Mouse (Mus musculus) ES-E14 (cell line): ENCODE measurements at regions not wholly inside any gene's neighbourhood (a gene's known extent, or its start where the extent isn't known, plus 50 kb on each side); places are given as distances from the start of the nearest gene placed in this dataset.
A peak's percentile ranks its signal among the peaks of the same experiment; 100 is the strongest.

Source experiments
- DNase-seq: peaks from one replicate; pipeline ENCODE4 v3.0.0-alpha.2; 2013; ENCODE audit warnings: low read depth, low spot score
- H3K27ac ChIP-seq: 2 replicates; pipeline ENCODE4 v1.5.1; 2012; ENCODE audit warnings: low read depth, mild to moderate bottlenecking, low read length, moderate library complexity, mixed read lengths; ENCODE audit not compliant: poor library complexity, insufficient read depth, severe bottlenecking
- H3K36me3 ChIP-seq: 2 replicates; pipeline ENCODE4 v1.6.1; 2012; ENCODE audit warnings: mild to moderate bottlenecking, low read length, moderate library complexity, mixed read lengths; ENCODE audit not compliant: control insufficient read depth, poor library complexity, insufficient read depth, severe bottlenecking
- H3K4me1 ChIP-seq, 2 experiments: fragments of 150-350 bp in 1 of 2; sonication (generic) in 1 of 2; 2 replicates each; pipeline ENCODE4 v1.6.1; 2012; ENCODE audit warnings: low read length in 2 of 2, mild to moderate bottlenecking in 1 of 2, mixed read lengths in 1 of 2; ENCODE audit not compliant: control insufficient read depth in 2 of 2, insufficient read depth in 2 of 2, poor library complexity in 1 of 2
- H3K4me3 ChIP-seq, 2 experiments: fragments of 150-350 bp in 1 of 2; sonication (generic) in 1 of 2; 2 replicates each; pipeline ENCODE4 v1.5.1; 2012; ENCODE audit warnings: low read length in 2 of 2, low read depth in 1 of 2, mild to moderate bottlenecking in 1 of 2, mixed read lengths in 1 of 2; ENCODE audit not compliant: insufficient read depth in 1 of 2, poor library complexity in 1 of 2, severe bottlenecking in 1 of 2
- H3K9ac ChIP-seq: 2 replicates; pipeline ENCODE4 v1.6.1; 2012; ENCODE audit warnings: low read depth, mild to moderate bottlenecking, low read length, mixed read lengths; ENCODE audit not compliant: poor library complexity, insufficient read depth, severe bottlenecking
- H3K9me3 ChIP-seq: fragments of 150-350 bp; sonication (generic); 2 replicates; pipeline ENCODE4 v1.6.1; 2012; ENCODE audit warnings: low read depth, mild to moderate bottlenecking, low read length; ENCODE audit not compliant: control insufficient read depth, insufficient read depth
- CHD2 ChIP-seq: IDR thresholded peaks from 2 replicates; pipeline ENCODE4 v1.6.1; 2014; ENCODE audit warnings: mild to moderate bottlenecking, low read depth, low read length, inconsistent platforms
- HCFC1 ChIP-seq: IDR thresholded peaks from 2 replicates; pipeline ENCODE4 v1.6.1; 2012; ENCODE audit warnings: low read length, inconsistent platforms, borderline replicate concordance; ENCODE audit not compliant: insufficient read depth
- MAFK ChIP-seq: IDR thresholded peaks from 2 replicates; pipeline ENCODE4 v1.6.1; 2014; ENCODE audit warnings: mild to moderate bottlenecking, low read depth, low read length, inconsistent platforms; ENCODE audit not compliant: insufficient read depth
- ZC3H11A ChIP-seq: IDR thresholded peaks from 2 replicates; pipeline ENCODE4 v1.6.1; 2012; ENCODE audit warnings: low read depth, mild to moderate bottlenecking, inconsistent platforms, low read length, borderline replicate concordance
- ZNF384 ChIP-seq: IDR thresholded peaks from 2 replicates; pipeline ENCODE4 v1.6.1; 2012; ENCODE audit warnings: low read depth, low read length, inconsistent platforms
- in situ Hi-C, 2 experiments: fragments of 600-800 bp; cut with MboI; formaldehyde crosslinking; loops; one replicate each; pipeline ENCODE4 v1.15.1; 2025; ENCODE audit warnings: low sequenced_read_pairs in 2 of 2, inconsistent platforms in 1 of 2; ENCODE audit not compliant: unreplicated experiment in 2 of 2

DNA sequence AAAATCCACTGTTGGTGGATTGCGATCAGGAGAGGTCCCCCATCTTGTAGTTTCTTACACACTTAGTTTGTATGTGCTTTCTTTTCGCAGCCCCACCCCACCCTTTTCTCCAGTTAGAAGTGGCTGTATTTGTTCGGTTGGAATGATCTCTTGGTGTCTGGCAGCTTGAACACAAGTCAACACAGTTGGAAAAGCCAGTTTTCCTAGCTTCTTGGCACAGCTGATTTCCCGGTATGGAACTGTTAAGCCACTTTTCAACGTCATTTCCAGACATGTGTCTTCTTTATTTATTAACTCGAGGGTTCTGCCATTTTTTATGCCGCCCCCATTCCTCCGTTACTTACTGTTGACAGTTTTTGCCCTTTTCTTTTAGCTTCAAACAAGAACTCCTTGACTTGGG is 259.2 kb downstream of the Enc1 start:
- no peak for DNase-seq
- peaks cover 0 to 3% of the 10 kb centered on the region in 2 experiments; a peak in 2 of 4 replicates for H3K4me1 ChIP-seq
- H3K36me3 ChIP-seq, result peaks cover 34% of the 10 kb centered on the region
- H3K9ac ChIP-seq, result no peak overlapping the region
- no peak overlapping the region for H3K4me3 ChIP-seq
- H3K27ac ChIP-seq, result no peak overlapping the region
- TF ChIP-seq ZNF384 (no peak), CHD2 (no peak), ZC3H11A (no peak), HCFC1 (no peak), MAFK (no peak)
- in situ Hi-C loops, result loop anchor here in 1 of 2 experiments (25.0 kb wide), 1 partner anchor 437 kb away; no protein-coding TSS in a partner anchor
- H3K9me3 ChIP-seq, result no peaks in the 10 kb centered on the region

DNA sequence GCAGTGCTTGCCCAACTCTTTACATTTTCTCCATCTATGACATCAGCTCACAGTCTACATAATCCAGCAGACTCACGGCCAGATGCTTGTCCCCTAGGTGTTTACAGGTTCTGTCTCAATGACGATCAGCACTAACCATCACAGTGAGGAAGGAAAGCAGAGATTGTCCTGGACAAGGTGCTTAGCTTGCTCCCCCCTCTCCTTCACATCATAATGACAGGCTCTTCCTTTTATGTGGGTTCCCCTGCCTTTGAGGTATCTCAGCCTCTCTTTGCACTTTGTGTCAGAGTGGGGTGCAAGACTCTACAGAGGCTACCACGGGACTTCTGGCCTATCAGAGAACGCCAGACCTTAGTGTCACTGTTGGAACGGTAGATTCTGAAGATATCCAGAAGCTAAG is 258.1 kb downstream of the Enc1 start:
- peaks cover 35% of the 10 kb centered on the region for H3K36me3 ChIP-seq
- no peak overlapping the region for H3K27ac ChIP-seq
- TF ChIP-seq HCFC1 (no peak), MAFK (no peak), ZC3H11A (no peak), CHD2 (no peak), ZNF384 (no peak)
- H3K4me3 ChIP-seq, result no peak overlapping the region
- H3K9me3 ChIP-seq, result no peaks in the 10 kb centered on the region
- H3K4me1 ChIP-seq, result peaks cover 0 to 3% of the 10 kb centered on the region in 2 experiments; a peak in 2 of 4 replicates
- H3K9ac ChIP-seq, result no peak overlapping the region
- in situ Hi-C loops, result loop anchor here (10.0 to 25.0 kb wide), 2 partner anchors 262 to 264 kb away; partner anchors contain the start of gene Enc1 (in 1 of the 2)
- no peak for DNase-seq

GRCm38 (mm10) chr13:97497928-97498327 is 257.0 kb downstream of the Enc1 start:
- DNase-seq, result no peak
- in situ Hi-C loops, result loop anchor here (10.0 to 25.0 kb wide), 2 partner anchors 261 to 263 kb away; partner anchors contain the start of gene Enc1 (in 1 of the 2)
- Histone ChIP-seq H3K4me3 (no peak overlapping the region), H3K27ac (no peak overlapping the region), H3K36me3 (peaks cover 37% of the 10 kb centered on the region), H3K9me3 (no peaks in the 10 kb centered on the region), H3K9ac (no peak overlapping the region), H3K4me1 (peaks cover 0 to 3% of the 10 kb centered on the region in 2 experiments; a peak in 2 of 4 replicates)
- TF ChIP-seq ZC3H11A, result no peak
- no peak for TF ChIP-seq MAFK
- TF ChIP-seq ZNF384, result no peak
- no peak for TF ChIP-seq HCFC1
- no peak for TF ChIP-seq CHD2

DNA sequence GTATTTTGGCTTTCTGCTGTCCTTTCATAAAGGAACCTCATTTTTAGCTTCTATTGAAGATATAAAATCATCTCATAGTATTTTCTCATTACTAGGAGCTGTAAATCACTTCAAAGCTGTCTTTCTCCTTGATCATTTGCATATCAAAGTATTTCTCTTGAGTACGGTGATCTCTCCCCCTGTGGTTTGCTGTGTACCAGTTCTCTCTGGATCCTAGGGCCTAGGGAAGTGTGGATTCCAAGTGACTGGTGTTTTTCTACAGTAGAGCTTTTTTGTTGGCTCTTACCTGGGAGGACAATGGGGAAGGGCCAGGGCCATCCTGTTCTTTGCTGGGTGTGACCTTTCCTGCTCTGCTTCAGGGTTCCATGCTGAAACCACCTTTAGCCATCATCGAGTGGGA is 253.9 kb downstream of the Enc1 start:
- H3K27ac ChIP-seq, result peak overlapping the region; percentile 59
- H3K4me3 ChIP-seq, result no peak overlapping the region
- H3K9ac ChIP-seq, result no peak overlapping the region
- DNase-seq, result no peak
- TF ChIP-seq ZC3H11A, result no peak
- TF ChIP-seq ZNF384, result no peak
- no peak for TF ChIP-seq HCFC1
- TF ChIP-seq CHD2, result no peak
- no peak for TF ChIP-seq MAFK
- in situ Hi-C loops, result loop anchor here (10.0 to 25.0 kb wide), 2 partner anchors 257 to 260 kb away; partner anchors contain the start of gene Enc1 (in 1 of the 2)
- H3K36me3 ChIP-seq, result peaks cover 51% of the 10 kb centered on the region
- peaks cover 0 to 5% of the 10 kb centered on the region in 2 experiments; a peak in 2 of 4 replicates for H3K4me1 ChIP-seq
- no peaks in the 10 kb centered on the region for H3K9me3 ChIP-seq

- peak overlapping the region; percentile 59; the same call in 1 of the 2 replicates for H3K27ac ChIP-seq
- H3K9me3 ChIP-seq, result no peaks in the 10 kb centered on the region
- in situ Hi-C loops, result loop anchor here (10.0 to 25.0 kb wide), 2 partner anchors 257 to 259 kb away; partner anchors contain the start of gene Enc1 (in 1 of the 2)
- peaks cover 59% of the 10 kb centered on the region for H3K36me3 ChIP-seq
- peaks cover 0 to 7% of the 10 kb centered on the region in 2 experiments; a peak in 2 of 4 replicates for H3K4me1 ChIP-seq
- TF ChIP-seq HCFC1, result no peak
- TF ChIP-seq CHD2, result 0 out of 2 replicates have a peak, but pooled peaks have one; percentile 24
- no peak overlapping the region; the same call in 1 of the 2 replicates for H3K9ac ChIP-seq
- no peak overlapping the region for H3K4me3 ChIP-seq
- DNase-seq, result no peak
Observed at GRCm38 (mm10) chr13:97493836-97494235, 252.9 kb downstream of the Enc1 start.
